Mouse (Mus musculus): ENCODE data around the gene Cct7. TPM values are rescaled to one million over a fixed set of nuclear protein-coding genes. Genes with fewer than 3 reads are reported as not detected.

Gene Cct7
- total RNA-seq (2023) = 100 to 1,000 TPM; 188 to 191 TPM

DNA sequence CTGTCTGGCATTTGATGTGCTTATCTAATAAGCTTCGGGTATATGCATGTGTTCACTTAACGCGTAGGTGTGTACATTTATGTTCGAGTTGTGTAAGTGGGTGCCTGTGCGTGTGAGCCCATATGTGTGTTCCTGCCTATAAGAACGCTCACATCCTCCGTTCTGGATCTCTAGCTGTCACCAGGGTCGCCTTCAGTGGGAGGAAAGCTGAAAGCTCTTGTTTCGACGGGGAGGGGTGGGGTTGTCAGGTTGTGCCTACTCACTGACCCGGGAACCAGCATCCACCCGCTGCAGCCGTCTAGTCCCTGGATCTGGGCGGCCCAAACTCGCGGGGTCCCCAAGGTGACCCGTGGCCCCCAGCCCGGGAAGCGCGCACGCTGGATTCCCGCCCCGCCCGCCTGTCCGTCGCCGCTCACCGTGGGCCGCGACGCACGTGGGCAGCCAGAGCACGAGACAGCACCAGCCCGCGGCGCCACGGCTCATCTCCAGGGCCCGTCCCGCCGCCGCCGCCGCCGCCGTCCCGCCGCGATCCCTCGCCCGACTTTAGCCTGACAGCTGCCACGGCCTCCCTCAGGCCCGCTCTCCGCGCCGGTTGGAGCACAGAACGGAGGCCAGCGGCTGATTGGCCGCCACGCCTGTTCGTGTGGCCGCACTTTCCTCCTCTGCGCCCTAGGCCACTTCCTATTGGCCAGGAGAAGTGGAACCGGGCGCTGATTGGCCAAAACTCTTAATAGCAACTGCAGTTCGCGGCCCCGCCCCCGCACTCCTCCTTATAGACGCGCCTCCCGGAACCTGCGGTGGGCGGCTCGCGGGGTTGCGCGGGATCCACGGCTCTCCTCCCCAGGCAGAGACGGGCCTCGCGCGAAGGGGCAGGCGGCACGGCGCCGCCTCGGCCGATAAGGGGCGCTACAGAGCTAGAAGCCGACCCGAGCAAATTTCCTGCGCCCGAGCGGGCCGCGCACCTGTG is at the start of gene Cct7:
Gene Cct7, plus strand, starts transcription at position 818 of the 967 bp plus-strand sequence.

DNA sequence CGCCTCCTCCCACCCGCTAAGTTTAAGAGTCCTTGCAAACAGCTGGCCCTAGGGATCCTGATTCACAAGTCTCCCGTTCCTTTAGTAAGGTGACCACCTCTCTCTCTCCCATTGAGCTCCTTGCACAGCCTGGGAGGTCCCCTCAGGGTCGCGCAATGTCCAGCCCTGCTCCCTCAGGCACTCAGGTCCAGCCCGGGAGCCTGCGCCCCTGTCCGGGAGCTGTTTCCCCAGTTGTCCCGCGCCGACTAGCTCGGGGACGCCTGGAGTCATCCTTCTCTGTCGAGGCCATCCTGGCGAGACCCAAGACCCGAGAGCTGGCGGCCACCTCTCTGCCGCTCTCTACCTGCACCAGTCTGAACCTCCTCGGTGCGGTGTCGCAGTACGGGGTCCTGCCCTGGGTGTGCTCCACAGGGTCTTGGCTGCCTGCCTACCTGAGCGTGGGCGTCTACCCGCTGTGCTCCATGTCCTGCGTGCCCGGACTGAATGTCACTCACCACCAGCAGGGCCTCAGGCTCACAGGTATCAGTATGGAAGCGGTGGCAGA is 27.4 kb upstream of the Cct7 start, which contains the start of gene Noto:
Gene Noto, plus strand, starts transcription at position 51 of the 544 bp plus-strand sequence.

DNA sequence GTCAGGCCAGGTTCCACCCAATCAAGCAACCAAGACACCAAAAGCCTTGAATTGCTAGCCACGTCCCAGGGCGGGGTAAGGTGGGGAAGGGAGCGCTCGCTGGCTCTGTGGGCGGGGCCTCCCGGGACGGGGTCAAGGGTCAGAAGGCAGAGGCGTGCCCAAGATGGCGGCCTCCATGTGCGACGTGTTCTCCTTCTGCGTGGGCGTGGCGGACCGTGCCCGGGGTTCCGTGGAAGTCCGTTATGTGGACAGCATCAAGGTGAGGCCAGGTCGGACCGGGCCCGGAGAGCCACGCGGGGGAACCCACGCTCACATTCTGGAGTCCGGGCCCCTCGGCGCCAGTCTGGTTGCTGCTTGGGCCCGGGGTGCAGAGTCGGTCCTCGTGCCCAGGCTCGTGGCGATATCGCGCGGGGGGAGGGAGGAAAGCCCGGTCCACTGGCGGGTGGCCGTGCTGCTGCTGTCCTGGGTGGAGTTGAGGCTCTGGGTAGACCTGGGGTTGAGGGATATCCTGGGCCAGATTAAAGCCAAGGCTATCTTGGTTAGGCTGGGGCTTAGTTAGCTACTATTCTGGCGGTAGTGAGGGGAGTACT is 19.4 kb upstream of the Cct7 start, which contains the start of gene Smyd5:
Gene Smyd5, plus strand, starts transcription at position 148 of the 590 bp plus-strand sequence.

DNA sequence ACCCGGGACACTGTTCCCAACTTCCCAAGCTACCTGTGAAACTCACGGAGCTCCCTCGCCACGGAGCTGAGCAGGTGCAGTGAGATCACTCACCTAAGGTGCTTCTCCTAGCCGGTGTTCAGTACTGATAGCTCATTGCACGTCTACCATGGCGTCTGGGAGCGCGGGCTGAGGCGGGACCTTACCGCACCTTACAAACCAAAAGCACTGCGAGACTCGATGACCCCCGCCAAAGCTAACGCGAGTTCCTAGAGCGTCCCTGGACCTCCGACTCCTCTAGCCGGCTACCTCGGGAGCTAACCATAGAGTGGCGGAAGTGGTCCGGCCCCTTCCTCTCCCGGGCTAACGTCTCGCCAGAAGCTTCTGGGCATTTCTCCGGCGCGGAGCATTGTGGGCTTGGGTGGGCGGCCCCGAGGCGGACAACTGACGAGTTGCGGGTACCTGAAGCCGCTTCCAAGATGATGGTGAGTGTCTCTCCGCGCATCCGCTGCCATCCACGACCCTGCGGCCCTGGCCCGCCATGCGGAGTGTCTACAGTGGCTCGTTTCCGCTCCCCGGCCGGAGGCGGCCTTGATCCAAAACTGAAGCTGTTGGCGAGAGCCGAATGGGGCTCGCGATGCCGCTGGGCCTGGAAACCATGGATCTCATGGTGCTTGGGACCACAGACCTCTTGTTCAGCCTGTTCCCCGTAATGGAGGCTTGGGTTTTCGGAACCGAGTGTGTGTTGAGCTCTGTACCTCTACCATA is 523 bp downstream of the Cct7 start, which contains the start of gene Pradc1:
Gene Pradc1, minus strand, starts transcription at position 307 of the 747 bp plus-strand sequence.

DNA sequence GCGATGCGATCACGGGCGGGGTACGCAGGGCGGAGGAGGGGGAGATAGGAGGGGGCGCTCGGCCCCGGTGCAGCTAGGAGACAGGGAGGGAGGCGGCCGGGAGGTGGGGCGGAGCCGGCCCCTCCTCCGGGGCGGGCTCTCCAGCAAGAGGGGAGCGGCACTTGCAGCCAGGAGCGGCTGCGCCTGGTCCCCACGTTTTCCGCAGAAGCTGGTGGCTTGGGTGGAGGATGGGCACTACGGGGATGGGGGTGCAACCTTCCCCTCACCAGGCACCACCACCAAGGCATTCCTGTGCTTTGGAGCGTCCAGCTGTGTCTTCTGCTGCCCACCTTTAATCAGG is 51.6 kb downstream of the Cct7 start, which contains the start of gene Fbxo41:
Gene Fbxo41, minus strand, starts transcription at position 84 of the 340 bp plus-strand sequence.

DNA sequence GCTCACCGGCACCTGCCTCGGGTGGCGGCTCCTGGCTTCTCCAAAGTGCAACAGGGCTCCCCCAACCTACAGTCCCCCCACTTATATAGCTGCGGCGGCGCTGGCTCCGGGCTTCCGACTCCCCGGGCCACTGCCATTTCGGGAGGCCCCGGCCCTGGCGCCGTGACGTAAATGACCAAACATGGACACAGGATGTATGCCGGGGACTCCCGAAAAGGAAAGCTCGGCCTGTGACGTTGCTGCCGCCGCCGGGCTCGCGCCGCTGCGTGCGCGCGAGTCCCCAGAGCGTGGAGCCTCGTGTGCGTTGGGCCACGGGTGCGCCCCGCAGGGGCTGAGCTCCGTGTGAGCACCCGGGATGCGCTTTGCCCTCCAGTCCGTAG is 62.2 kb downstream of the Cct7 start, which contains the start of gene Egr4:
Gene Egr4, minus strand, starts transcription at position 59 of the 380 bp plus-strand sequence.

Other genes with a start within 250 kb of the Cct7 start
- gene Sfxn5, start 118.1 kb upstream of the Cct7 start, total RNA-seq (2023) = 1 to 10 TPM; 5.7 to 6.1 TPM
- 1 to 10 TPM; 1.0 to 1.4 TPM for gene Rab11fip5, start 76.9 kb upstream of the Cct7 start, total RNA-seq (2023)
- not detected for gene Noto, start 27.6 kb upstream of the Cct7 start, total RNA-seq (2023)
- 10 to 100 TPM; 37.4 to 41.0 TPM for gene Smyd5, start 19.5 kb upstream of the Cct7 start, total RNA-seq (2023)
- gene Pradc1, start 456 bp downstream of the Cct7 start, total RNA-seq (2023) = 10 to 100 TPM; 21.9 to 22.5 TPM
- not detected for gene Fbxo41, start 51.5 kb downstream of the Cct7 start, total RNA-seq (2023)
- gene Egr4, start 62.1 kb downstream of the Cct7 start, total RNA-seq (2023) = not detected
- 1 to 10 TPM; 3.2 to 4.3 TPM for gene Alms1, start 136.0 kb downstream of the Cct7 start, total RNA-seq (2023)